Mouse (Mus musculus) erythroid progenitor cell, adult 5-6 weeks (primary cell): ENCODE measurements around the gene Cd59b. TPM values are rescaled to one million over a fixed set of nuclear protein-coding genes. Genes with fewer than 3 reads are reported as not detected.
"Not testable (repeated sequence)": the region's sequence is repeated elsewhere in the genome, so short reads cannot be mapped to it uniquely, and the experiment has no call there.

Source experiments
- ATAC-seq: replicated peaks from 2 replicates; pipeline ENCODE4 v1.8.0; 2016; ENCODE audit warnings: moderate number of reproducible peaks, mild to moderate bottlenecking, moderate TSS enrichment, inconsistent platforms; ENCODE audit not compliant: poor library complexity, low FRiP score, severe bottlenecking
- total RNA-seq, 2 experiments: library from RNA; stranded (forward) in 1 of 2; stranded (reverse) in 1 of 2; fragments of 150-400 nt in 1 of 2; fragments of 186-747, 209-891 nt in 1 of 2; gene quantifications; 2 replicates each; pipeline versions ENCODE4 v1.2.3 to v1.2.4; 2015 to 2017; ENCODE audit warnings: low replicate concordance in 2 of 2

Cd59b gene
- total RNA-seq, 2 experiments from 2014 or later: 29.4 to 42.8 TPM

- ATAC-seq: not testable (repeated sequence)
Observed at GRCm38 (mm10) chr2:104111170-104111797, 41.6 kb downstream of the Cd59b start.

- not testable (repeated sequence) for ATAC-seq
Observed at GRCm38 (mm10) chr2:104113563-104113962, 43.9 kb downstream of the Cd59b start.

GRCm38 (mm10) chr2:104114898-104115297 is 45.2 kb downstream of the Cd59b start:
- ATAC-seq: no peak

- not testable (repeated sequence) for ATAC-seq
Observed at GRCm38 (mm10) chr2:104117173-104117572, 47.5 kb downstream of the Cd59b start.

- ATAC-seq: no peak
Observed at GRCm38 (mm10) chr2:104119097-104119496, 49.4 kb downstream of the Cd59b start.

- ATAC-seq: no peak
Observed at GRCm38 (mm10) chr2:104120312-104120711, 50.7 kb downstream of the Cd59b start.

- peak; percentile 77 for ATAC-seq
Observed at GRCm38 (mm10) chr2:104121681-104122504, 52.2 kb downstream of the Cd59b start.

- ATAC-seq: peak; percentile 81
Observed at GRCm38 (mm10) chr2:104122505-104123378, 53.1 kb downstream of the Cd59b start, which contains the start of gene A930018P22Rik. Gene A930018P22Rik (plus strand): TSS chr2:104122769.

GRCm38 (mm10) chr2:104123540-104123939 is 53.9 kb downstream of the Cd59b start:
- peak; percentile 7; the same call in 1 of the 2 replicates for ATAC-seq

GRCm38 (mm10) chr2:104124071-104124470 is 54.4 kb downstream of the Cd59b start:
- ATAC-seq: no peak

GRCm38 (mm10) chr2:104128803-104129531 is 59.3 kb downstream of the Cd59b start:
- no peak for ATAC-seq

GRCm38 (mm10) chr2:104130165-104130564 is 60.5 kb downstream of the Cd59b start:
- ATAC-seq: peak; percentile 96

- peak; percentile 64 for ATAC-seq
Observed at GRCm38 (mm10) chr2:104130969-104131368, 61.3 kb downstream of the Cd59b start.

- no peak for ATAC-seq
Observed at GRCm38 (mm10) chr2:104132266-104132859, 62.7 kb downstream of the Cd59b start.

- ATAC-seq: no peak
Observed at GRCm38 (mm10) chr2:104133042-104133810, 63.6 kb downstream of the Cd59b start.

GRCm38 (mm10) chr2:104134150-104135056 is 64.8 kb downstream of the Cd59b start:
- ATAC-seq: peak; percentile 33; the same call in 1 of the 2 replicates

- ATAC-seq: no peak
Observed at GRCm38 (mm10) chr2:104135920-104136319, 66.3 kb downstream of the Cd59b start.
